Mouse (Mus musculus) ES-CJ7 (cell line): ENCODE measurements around the gene Ctag2.

ENCODE experiments used
- DNase-seq: peaks from one replicate; pipeline ENCODE4 v3.0.0; 2011; ENCODE audit warnings: low read depth, low spot score

The Ctag2 gene

DNA sequence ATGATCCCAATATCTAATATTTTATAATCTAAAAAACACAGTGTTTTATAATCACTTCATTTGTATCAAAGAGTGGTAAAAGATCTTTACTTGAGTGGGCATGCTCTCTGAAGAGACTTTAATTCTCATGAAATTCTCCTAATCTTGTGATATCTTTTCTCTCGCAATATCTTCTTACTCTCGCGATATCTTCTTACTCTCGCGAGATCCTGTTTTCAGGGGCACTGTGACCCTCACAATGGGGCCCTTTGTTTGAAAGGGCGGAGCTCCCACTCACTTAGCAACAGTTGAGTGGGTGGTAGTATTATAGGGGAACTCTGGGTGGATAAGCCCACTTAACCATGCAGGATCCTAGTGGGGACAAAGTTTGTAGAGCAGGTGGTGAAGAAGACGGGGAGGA is at the start of gene Ctag2:
Gene Ctag2 (plus strand): TSS at position 301 of the 400 bp plus-strand sequence.
- no peak for DNase-seq
